Mouse (Mus musculus) small intestine, adult 2 months (tissue): Measurements from ENCODE around the gene Fli1.

Experiments used
- CTCF ChIP-seq: fragments of 200-500 bp; IDR thresholded peaks from 2 replicates; pipeline ENCODE4 v1.5.1; 2012; ENCODE audit warnings: low read depth, mild to moderate bottlenecking, control low read depth, inconsistent platforms, low read length, moderate library complexity, mixed read lengths; ENCODE audit not compliant: insufficient replicate concordance, insufficient read length; ENCODE audit errors: extremely low read depth
- POLR2A ChIP-seq: fragments of 200-500 bp; IDR thresholded peaks from 2 replicates; pipeline ENCODE4 v1.6.1; 2012; ENCODE audit warnings: low read depth, mild to moderate bottlenecking, control low read depth, inconsistent platforms, low read length, moderate library complexity

- TF ChIP-seq CTCF (no peak), POLR2A (no peak)
Observed at GRCm38 (mm10) chr9:32550541-32550940, 7.9 kb upstream of the Fli1 start.
